Mouse (Mus musculus) regulatory T cell (primary cell): ENCODE data around the gene Lhfp.

Source experiments
- in situ Hi-C: fragments of 300-600 bp; cut with MboI, MseI; formaldehyde crosslinking; loops from one replicate; pipeline ENCODE4 v1.15.1; 2025; ENCODE audit warnings: high pct_unique_total_duplicates

The Lhfp gene

DNA sequence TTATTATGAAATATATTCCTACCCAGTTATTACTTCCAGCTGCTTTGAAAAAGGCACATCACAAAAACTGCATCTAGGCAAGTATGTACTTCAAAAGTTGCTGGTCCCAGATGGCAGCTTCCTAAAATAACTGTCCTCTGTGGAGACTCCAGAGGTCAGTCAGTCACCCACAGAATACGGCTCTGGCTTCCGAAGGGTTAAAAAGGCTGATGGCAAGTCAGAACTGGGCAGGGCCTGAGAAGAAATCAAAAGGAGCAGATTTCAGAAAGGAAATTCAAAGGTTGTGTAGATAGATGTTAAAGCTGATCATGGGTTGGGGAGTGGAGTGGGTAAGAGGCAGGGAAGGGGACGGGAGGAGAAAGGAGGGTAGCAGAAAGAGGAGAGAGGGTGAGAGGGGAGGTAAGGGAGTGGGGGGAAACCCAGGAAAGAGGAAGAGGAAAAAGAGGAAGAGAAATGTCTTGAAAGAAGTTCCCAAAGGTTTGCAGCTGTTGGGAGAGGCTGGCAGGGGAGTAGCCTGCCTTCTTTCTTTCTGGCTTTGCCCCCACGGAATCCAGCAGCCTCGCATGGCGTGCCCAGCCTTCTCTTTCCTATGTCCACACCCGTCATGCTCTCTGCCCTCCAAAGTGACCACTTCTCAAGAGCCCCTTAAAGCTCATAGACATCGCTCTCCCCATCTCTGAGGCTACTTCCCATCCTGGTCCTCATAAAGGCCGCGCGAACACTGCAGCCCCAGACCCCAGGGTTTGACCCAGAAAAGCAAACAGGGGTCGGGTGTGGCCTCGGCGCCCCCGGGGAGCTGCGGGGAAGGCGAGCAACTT, 526 bp upstream of the Lhfp start:
- in situ Hi-C loops, result no loop called here

DNA sequence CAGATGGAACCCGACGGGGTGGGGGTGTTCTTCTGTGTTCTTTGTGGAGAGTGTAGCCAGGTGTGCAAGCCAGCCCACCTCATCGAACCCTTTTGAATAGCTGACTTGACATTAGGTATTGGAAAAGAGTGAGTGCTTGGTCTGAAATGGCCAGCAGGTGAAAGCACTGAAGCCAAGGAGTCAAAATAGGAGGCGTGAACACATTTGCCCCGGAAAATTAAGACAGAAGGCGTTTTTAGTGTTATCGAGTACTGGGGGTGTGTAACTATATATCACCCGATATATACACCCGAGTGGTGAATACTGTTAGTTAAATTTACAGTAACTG, 876 bp downstream of the Lhfp start:
- in situ Hi-C loops, result no loop called here

DNA sequence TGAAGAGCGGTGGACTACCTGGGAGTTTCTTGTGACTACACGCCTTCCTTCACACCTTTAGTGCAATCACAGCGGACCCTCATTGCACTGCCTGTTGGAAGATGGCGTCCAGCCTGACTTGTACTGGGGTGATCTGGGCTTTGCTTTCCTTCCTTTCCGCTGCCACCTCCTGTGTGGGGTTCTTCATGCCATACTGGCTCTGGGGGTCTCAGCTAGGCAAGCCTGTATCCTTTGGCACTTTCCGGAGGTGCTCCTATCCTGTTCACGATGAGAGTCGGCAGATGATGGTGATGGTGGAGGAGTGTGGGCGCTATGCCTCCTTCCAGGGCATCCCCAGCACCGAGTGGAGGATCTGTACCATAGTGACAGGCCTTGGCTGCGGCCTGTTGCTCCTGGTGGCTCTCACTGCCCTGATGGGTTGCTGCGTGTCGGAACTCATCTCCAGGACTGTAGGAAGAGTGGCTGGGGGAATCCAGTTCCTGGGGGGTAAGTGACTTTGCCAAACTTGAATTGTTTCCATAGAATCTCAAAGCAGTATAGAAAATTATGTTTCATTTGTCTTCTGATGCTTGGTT, 2.0 kb downstream of the Lhfp start:
- in situ Hi-C loops, result no loop called here

GRCm38 (mm10) chr3:53044238-53044637, 2.9 kb downstream of the Lhfp start:
- in situ Hi-C loops, result no loop called here

- in situ Hi-C loops, result no loop called here
These were observed 3.5 kb downstream of the Lhfp start for GRCm38 (mm10) chr3:53044682-53045299.

- in situ Hi-C loops, result no loop called here
These were observed 4.4 kb downstream of the Lhfp start for GRCm38 (mm10) chr3:53045697-53046096.

- in situ Hi-C loops, result no loop called here
These were observed 5.0 kb downstream of the Lhfp start for GRCm38 (mm10) chr3:53046371-53046770.

GRCm38 (mm10) chr3:53052385-53052784, 11.1 kb downstream of the Lhfp start:
- in situ Hi-C loops, result no loop called here

DNA sequence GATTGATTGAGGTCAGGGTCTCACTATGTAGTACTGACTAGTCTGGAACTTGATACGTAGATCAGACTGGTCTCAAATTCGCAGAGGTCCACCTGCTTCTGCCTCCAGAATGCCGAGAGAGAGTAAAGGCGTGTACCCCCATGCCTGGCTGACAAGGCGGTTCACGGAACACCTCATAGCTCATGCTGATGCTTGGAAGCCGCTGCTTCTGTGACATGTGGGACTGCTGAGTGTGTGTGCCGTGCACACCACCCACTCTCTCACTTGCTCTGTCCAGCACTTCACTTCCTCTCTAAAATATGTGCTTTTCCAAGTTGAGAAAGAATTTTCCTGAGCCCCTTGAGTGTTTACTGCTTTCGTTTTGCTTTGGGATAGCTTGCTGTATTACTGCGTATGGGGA, 15.1 kb downstream of the Lhfp start:
- in situ Hi-C loops, result no loop called here

DNA sequence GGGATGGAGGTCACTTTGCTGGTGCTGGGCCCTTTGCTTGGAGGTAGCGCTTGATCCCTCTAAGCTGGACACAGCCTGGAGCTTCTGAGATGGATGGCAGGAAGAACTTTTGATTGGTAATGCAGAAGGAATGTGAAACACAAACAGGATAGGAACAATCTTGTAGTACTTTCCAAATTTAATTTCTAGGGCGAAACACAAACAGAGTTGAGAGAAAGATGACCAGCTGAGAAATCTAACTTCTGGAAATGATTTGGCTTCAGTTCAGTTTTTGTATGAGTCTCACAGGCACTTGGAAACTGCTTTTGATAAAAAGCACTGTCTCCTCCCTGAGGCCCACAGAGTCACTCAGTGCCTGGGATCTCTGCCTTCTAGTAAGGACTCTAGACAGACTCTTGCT, 18.6 kb downstream of the Lhfp start:
- in situ Hi-C loops, result no loop called here

- in situ Hi-C loops, result no loop called here
These were observed 22.3 kb downstream of the Lhfp start for GRCm38 (mm10) chr3:53063423-53064147.

- in situ Hi-C loops, result no loop called here
These were observed 24.2 kb downstream of the Lhfp start for GRCm38 (mm10) chr3:53065267-53066094.

DNA sequence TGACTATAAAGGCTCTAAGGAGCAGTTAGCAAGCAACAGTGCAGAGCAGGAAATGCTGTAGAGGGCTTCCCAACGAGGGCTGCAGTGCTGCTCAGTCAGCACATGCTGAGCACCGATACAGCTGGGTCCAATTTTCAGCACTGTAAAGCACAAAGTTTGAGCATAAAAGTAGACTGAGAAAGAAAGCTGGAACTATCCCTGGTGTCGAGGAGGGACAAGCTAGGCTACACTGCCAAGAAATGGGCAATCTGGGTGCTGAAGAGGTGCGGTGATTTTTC, 24.7 kb downstream of the Lhfp start:
- in situ Hi-C loops, result no loop called here

- in situ Hi-C loops, result no loop called here
These were observed 27.1 kb downstream of the Lhfp start for GRCm38 (mm10) chr3:53068399-53068798.

GRCm38 (mm10) chr3:53074264-53074663, 32.9 kb downstream of the Lhfp start:
- in situ Hi-C loops, result no loop called here

GRCm38 (mm10) chr3:53074761-53075160, 33.4 kb downstream of the Lhfp start:
- in situ Hi-C loops, result no loop called here

DNA sequence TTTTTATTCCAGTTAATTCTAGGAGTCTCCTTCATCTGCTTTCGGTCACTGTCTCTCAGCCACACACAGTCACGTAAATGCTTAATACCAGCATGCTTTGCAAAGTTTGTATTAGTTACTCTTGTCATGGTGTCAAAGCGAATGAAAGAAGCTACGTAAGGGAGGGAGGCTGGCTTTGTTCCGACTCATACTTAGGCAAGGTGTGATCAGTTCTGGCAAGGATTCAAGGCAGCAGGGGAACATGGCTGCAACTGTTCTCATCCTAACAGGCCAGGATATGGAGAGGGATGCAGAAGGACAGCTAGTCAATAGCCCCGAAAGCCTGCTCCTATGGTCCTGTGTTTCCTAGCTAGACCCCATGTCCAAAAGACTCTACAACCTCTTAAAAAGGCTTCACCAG, 39.0 kb downstream of the Lhfp start:
- in situ Hi-C loops, result loop anchor here (5.0 kb wide), 1 partner anchor 47 kb away; no protein-coding TSS in a partner anchor

GRCm38 (mm10) chr3:53080710-53081109, 39.4 kb downstream of the Lhfp start:
- in situ Hi-C loops, result loop anchor here (5.0 kb wide), 1 partner anchor 47 kb away; no protein-coding TSS in a partner anchor

DNA sequence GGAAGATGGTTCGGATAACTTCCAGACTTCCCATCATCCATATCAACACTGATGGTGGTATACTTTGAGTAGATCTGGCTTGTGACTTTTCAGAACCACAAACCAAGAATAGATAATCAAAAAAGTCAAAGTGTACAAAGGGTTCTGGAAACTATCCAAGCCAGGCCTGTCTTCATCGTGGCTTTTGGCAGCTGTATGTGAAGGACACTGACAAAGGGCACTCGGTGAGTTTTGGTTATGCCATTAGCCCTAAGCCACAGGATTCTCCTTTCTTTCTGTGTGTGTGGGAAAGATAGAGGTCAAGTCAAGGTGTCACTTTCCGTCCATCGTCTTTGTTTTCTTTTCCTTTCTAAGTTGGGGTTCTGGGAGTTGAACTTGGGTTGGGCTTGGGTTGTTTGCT, 42.4 kb downstream of the Lhfp start:
- in situ Hi-C loops, result loop anchor here (5.0 kb wide), 1 partner anchor 44 kb away; no protein-coding TSS in a partner anchor

DNA sequence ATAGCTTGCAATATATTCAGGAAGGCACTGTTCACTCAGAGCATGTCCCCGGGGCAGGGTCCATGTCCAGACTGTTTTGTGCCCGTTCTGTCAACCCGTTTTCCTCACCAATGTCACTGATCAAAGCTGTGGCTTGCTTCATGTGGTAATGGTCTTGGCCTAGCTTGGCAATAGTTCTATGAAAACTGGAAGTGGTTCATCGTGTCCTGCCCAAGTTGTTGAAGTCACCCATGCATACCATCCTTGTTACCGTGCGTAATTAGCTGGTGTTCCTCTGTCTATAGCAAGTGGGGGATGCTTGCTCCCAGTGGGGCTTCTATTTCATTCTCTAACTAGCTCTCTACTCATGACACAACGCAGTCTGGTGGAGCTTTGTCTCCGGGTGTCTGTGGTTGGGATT, 43.5 kb downstream of the Lhfp start:
- in situ Hi-C loops, result loop anchor here (5.0 kb wide), 1 partner anchor 42 kb away; no protein-coding TSS in a partner anchor

GRCm38 (mm10) chr3:53086481-53087155, 45.3 kb downstream of the Lhfp start:
- in situ Hi-C loops, result no loop called here
